Mouse (Mus musculus) CH12.LX (cell line): ENCODE results near the gene Tbata. TPM values are rescaled to one million over a fixed set of nuclear protein-coding genes. Genes with fewer than 3 reads are reported as not detected.

Experiments used
- DNase-seq: peaks from one replicate; pipeline ENCODE4 v3.0.0-alpha.2; 2013; ENCODE audit errors: extremely low read depth
- H3K27ac ChIP-seq: 2 replicates; pipeline ENCODE4 v1.5.1; 2012; ENCODE audit warnings: low read depth, mild to moderate bottlenecking, control low read depth, moderate library complexity; ENCODE audit not compliant: insufficient read depth
- H3K27me3 ChIP-seq: replicated peaks from 2 replicates; pipeline ENCODE3; 2012; ENCODE audit warnings: inconsistent platforms
- H3K36me3 ChIP-seq, 2 experiments: replicated peaks in 1 of 2; 2 replicates each; pipeline versions ENCODE3 to v1.6.1; 2012; ENCODE audit warnings: inconsistent platforms in 1 of 2, low read length in 1 of 2, mild to moderate bottlenecking in 1 of 2, mixed read lengths in 1 of 2, moderate library complexity in 1 of 2; ENCODE audit not compliant: control insufficient read depth in 1 of 2, insufficient read depth in 1 of 2
- H3K4me1 ChIP-seq, 2 experiments: 2 replicates each; pipeline ENCODE4 v1.6.1; 2012; ENCODE audit warnings: inconsistent platforms in 1 of 2, moderate library complexity in 1 of 2; ENCODE audit not compliant: insufficient read depth in 2 of 2, control insufficient read depth in 1 of 2
- H3K4me2 ChIP-seq: 2 replicates; pipeline ENCODE4 v1.6.1; 2012; ENCODE audit warnings: low read depth, mild to moderate bottlenecking, control low read depth; ENCODE audit not compliant: poor library complexity, insufficient read depth, severe bottlenecking
- H3K4me3 ChIP-seq, 3 experiments: fragments of 150-350 bp in 1 of 3; sonication (generic) in 1 of 3; replicated peaks in 1 of 3; 2 replicates each; pipeline versions ENCODE3 to v1.5.1; 2011 to 2012; ENCODE audit warnings: low read depth in 2 of 3, low read length in 2 of 3, mild to moderate bottlenecking in 2 of 3, moderate library complexity in 2 of 3, control low read depth in 1 of 3, improper control_type of control experiment in 1 of 3, inconsistent platforms in 1 of 3, mixed read lengths in 1 of 3; ENCODE audit not compliant: poor library complexity in 1 of 3
- H3K79me2 ChIP-seq: replicated peaks from 2 replicates; pipeline ENCODE4 v1.6.1; 2012; ENCODE audit warnings: mild to moderate bottlenecking, moderate library complexity; ENCODE audit not compliant: control insufficient read depth, poor library complexity, insufficient read depth, severe bottlenecking; ENCODE audit errors: extremely low read depth
- H3K9ac ChIP-seq: 2 replicates; pipeline ENCODE4 v1.6.1; 2012; ENCODE audit warnings: low read depth, mild to moderate bottlenecking, control low read depth, moderate library complexity; ENCODE audit not compliant: insufficient read depth
- H3K9me3 ChIP-seq: replicated peaks from 2 replicates; pipeline ENCODE3; 2012; ENCODE audit warnings: low read length, inconsistent platforms, mixed read lengths
- CHD2 ChIP-seq: IDR thresholded peaks from 2 replicates; pipeline ENCODE4 v1.6.1; 2011; ENCODE audit warnings: low read length, improper control_type of control experiment
- ETS1 ChIP-seq: conservative IDR thresholded peaks from 2 replicates; pipeline ENCODE4 v1.6.1; 2012; ENCODE audit warnings: low read depth, mild to moderate bottlenecking, inconsistent platforms, low read length, improper control_type of control experiment, moderate library complexity
- IRF4 ChIP-seq: IDR thresholded peaks from 2 replicates; pipeline ENCODE4 v1.6.1; 2014; ENCODE audit warnings: low read depth, mild to moderate bottlenecking, inconsistent platforms, low read length, improper control_type of control experiment
- JUN ChIP-seq: IDR thresholded peaks from 2 replicates; pipeline ENCODE4 v1.6.1; 2011; ENCODE audit warnings: low read depth, mild to moderate bottlenecking, low read length, improper control_type of control experiment, moderate library complexity; ENCODE audit not compliant: insufficient read depth
- JUND ChIP-seq: conservative IDR thresholded peaks from 2 replicates; pipeline ENCODE4 v1.6.1; 2011; ENCODE audit warnings: low read depth, low read length, improper control_type of control experiment
- KAT2A ChIP-seq: IDR thresholded peaks from 2 replicates; pipeline ENCODE4 v1.6.1; 2012; ENCODE audit warnings: low read length, improper control_type of control experiment, inconsistent platforms; ENCODE audit not compliant: insufficient replicate concordance
- MAFK ChIP-seq: IDR thresholded peaks from 2 replicates; pipeline ENCODE4 v1.6.1; 2011; ENCODE audit warnings: low read length, improper control_type of control experiment; ENCODE audit not compliant: insufficient replicate concordance
- MAX ChIP-seq: IDR thresholded peaks from 2 replicates; pipeline ENCODE4 v1.6.1; 2011; ENCODE audit warnings: low read length, improper control_type of control experiment
- MEF2A ChIP-seq: IDR thresholded peaks from 2 replicates; pipeline ENCODE4 v1.6.1; 2014; ENCODE audit warnings: low read depth, mild to moderate bottlenecking, inconsistent platforms, low read length, improper control_type of control experiment, borderline replicate concordance
- PAX5 ChIP-seq: IDR thresholded peaks from 2 replicates; pipeline ENCODE4 v1.6.1; 2012; ENCODE audit warnings: low read length, inconsistent platforms, mixed read lengths
- POLR2AphosphoS2 ChIP-seq: IDR thresholded peaks from 2 replicates; pipeline ENCODE4 v1.6.1; 2011; ENCODE audit warnings: low read depth, low read length, improper control_type of control experiment
- RAD21 ChIP-seq: IDR thresholded peaks from 2 replicates; pipeline ENCODE4 v1.6.1; 2011; ENCODE audit warnings: low read depth, mild to moderate bottlenecking, low read length, improper control_type of control experiment, moderate library complexity
- RCOR1 ChIP-seq: conservative IDR thresholded peaks from 2 replicates; pipeline ENCODE4 v1.6.1; 2012; ENCODE audit warnings: low read depth, mild to moderate bottlenecking, inconsistent platforms, low read length, improper control_type of control experiment
- TCF12 ChIP-seq: IDR thresholded peaks from 2 replicates; pipeline ENCODE4 v1.6.1; 2014; ENCODE audit warnings: low read depth, mild to moderate bottlenecking, inconsistent platforms, low read length, improper control_type of control experiment
- USF2 ChIP-seq: conservative IDR thresholded peaks from 2 replicates; pipeline ENCODE4 v1.6.1; 2011; ENCODE audit warnings: low read depth, low read length, improper control_type of control experiment
- ZC3H11A ChIP-seq: IDR thresholded peaks from 2 replicates; pipeline ENCODE4 v1.6.1; 2012; ENCODE audit warnings: low read depth, mild to moderate bottlenecking, inconsistent platforms, low read length, improper control_type of control experiment
- ZKSCAN1 ChIP-seq: IDR thresholded peaks from 2 replicates; pipeline ENCODE4 v1.6.1; 2012; ENCODE audit warnings: low read depth, inconsistent platforms, low read length, improper control_type of control experiment, borderline replicate concordance
- dilution Hi-C: fragments of 300-500 bp; cut with MboI; formaldehyde crosslinking; loops from 2 replicates; pipeline ENCODE4 v1.14.3; 2020; ENCODE audit warnings: low sequenced_read_pairs; ENCODE audit not compliant: extremely low pct_unique_long_range_greater_than_20kb, extremely low pct_ligation_motif_present
- in situ Hi-C: fragments of 300-500 bp; cut with MboI; formaldehyde crosslinking; loops from 3 replicates; pipeline ENCODE4 v1.14.3; 2019; ENCODE audit warnings: low sequenced_read_pairs, low pct_ligation_motif_present, low pct_unique_long_range_greater_than_20kb, mixed read lengths
- polyA plus RNA-seq: library from polyadenylated mRNA; unstranded; fragments of >175 nt; gene quantifications from 2 replicates; pipeline ENCODE4 v1.2.1, GENCODE M21; 2012; ENCODE audit warnings: low read depth; ENCODE audit not compliant: insufficient read length
- total RNA-seq, 2 experiments: library from RNA; depleted of rRNA; stranded (reverse); fragments of 300-350 nt in 1 of 2; fragments of >200 nt in 1 of 2; gene quantifications; 2 replicates each; pipeline ENCODE4 v1.2.3; 2012 to 2014

Gene Tbata
- total and polyA plus RNA-seq, 3 experiments = 0.17 to 0.73 TPM; not detected in 1

GRCm38 (mm10) chr10:61149476-61149875 is 22.3 kb upstream of the Tbata start:
- no peaks in the 10 kb centered on the region for H3K36me3 ChIP-seq
- no peak overlapping the region for H3K4me3 ChIP-seq
- H3K27me3 ChIP-seq = no peaks in the 10 kb centered on the region
- in situ Hi-C loops = no loop called here
- TF ChIP-seq ZC3H11A = no peak
- no peak for TF ChIP-seq TCF12
- TF ChIP-seq RAD21 = no peak
- TF ChIP-seq RCOR1 = no peak
- TF ChIP-seq MAFK = no peak
- TF ChIP-seq ETS1 = no peak
- no peak for TF ChIP-seq CHD2
- H3K4me2 ChIP-seq = no peak overlapping the region
- no peak for DNase-seq
- peaks cover 14% of the 10 kb centered on the region; the same call in 1 of the 2 replicates for H3K79me2 ChIP-seq
- dilution Hi-C loops = no loop called here
- H3K27ac ChIP-seq = no peak overlapping the region
- no peak overlapping the region for H3K9ac ChIP-seq
- H3K4me1 ChIP-seq = peaks cover 0 to 24% of the 10 kb centered on the region in 2 experiments; a peak in 2 of 4 replicates
- no peaks in the 10 kb centered on the region for H3K9me3 ChIP-seq

DNA sequence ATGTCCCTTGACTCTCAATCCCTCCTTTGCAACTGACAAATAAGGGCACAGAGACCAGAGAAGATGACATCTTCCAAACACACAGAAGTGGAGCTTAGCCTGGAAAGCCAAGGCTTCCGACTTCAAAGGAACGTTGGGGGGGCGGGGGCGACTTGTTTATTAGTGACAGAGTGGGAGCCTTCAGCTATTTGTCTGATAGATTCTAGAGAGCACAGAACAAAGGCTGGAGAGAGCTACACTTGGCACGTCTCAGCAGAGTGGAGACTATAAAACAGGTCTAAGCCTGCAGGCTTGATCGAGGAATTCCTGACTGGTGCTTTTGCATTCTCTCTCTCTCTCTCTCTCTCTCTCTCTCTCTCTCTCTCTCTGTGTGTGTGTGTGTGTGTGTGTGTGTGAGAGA is 21.1 kb upstream of the Tbata start:
- dilution Hi-C loops (no loop called here), in situ Hi-C loops (no loop called here)
- Histone ChIP-seq H3K4me3 (no peak overlapping the region), H3K79me2 (peaks cover 10% of the 10 kb centered on the region; the same call in 1 of the 2 replicates), H3K4me2 (no peak overlapping the region), H3K27me3 (no peaks in the 10 kb centered on the region), H3K27ac (no peak overlapping the region), H3K9ac (no peak overlapping the region), H3K36me3 (no peaks in the 10 kb centered on the region), H3K4me1 (peaks cover 0 to 17% of the 10 kb centered on the region in 2 experiments; a peak in 2 of 4 replicates), H3K9me3 (no peaks in the 10 kb centered on the region)
- DNase-seq = no peak
- no peak for TF ChIP-seq MEF2A
- TF ChIP-seq KAT2A = no peak
- no peak for TF ChIP-seq MAX

- no peak overlapping the region for H3K9ac ChIP-seq
- H3K79me2 ChIP-seq = 0 out of 2 replicates have a peak, but pooled peaks cover 2% of the 10 kb centered on the region
- no peaks in the 10 kb centered on the region for H3K27me3 ChIP-seq
- H3K27ac ChIP-seq = no peak overlapping the region
- no peaks in the 10 kb centered on the region for H3K9me3 ChIP-seq
- dilution Hi-C loops (no loop called here), in situ Hi-C loops (no loop called here)
- no peak overlapping the region for H3K4me2 ChIP-seq
- no peak overlapping the region for H3K4me3 ChIP-seq
- TF ChIP-seq MEF2A (no peak), IRF4 (no peak), JUN (no peak), POLR2AphosphoS2 (no peak), ZC3H11A (no peak), PAX5 (no peak), USF2 (no peak), KAT2A (no peak), ZKSCAN1 (no peak), MAX (no peak), JUND (no peak), RAD21 (no peak)
- DNase-seq = no peak
- no peaks in the 10 kb centered on the region for H3K36me3 ChIP-seq
- H3K4me1 ChIP-seq = peaks cover 0 to 22% of the 10 kb centered on the region in 2 experiments; a peak in 2 of 4 replicates
These were observed 19.6 kb upstream of the Tbata start for GRCm38 (mm10) chr10:61152131-61152530.
